Mouse (Mus musculus): ENCODE measurements around the gene Fgb. TPM values are rescaled to one million over a fixed set of nuclear protein-coding genes. Genes with fewer than 3 reads are reported as not detected.

The Fgb gene
- not detected in 2 replicates for polyA plus RNA-seq (2012; ENCODE audit: insufficient read depth, insufficient read length, low replicate concordance, missing spikeins)

- H3K4me1 ChIP-seq (ENCODE audit: control insufficient read depth, insufficient read depth, low read length): no peaks in the 10 kb centered on the region
- no peak within 1 kb of the TSS for H3K27ac ChIP-seq (ENCODE audit: insufficient read depth, low read depth, low read length)
- H3K4me3 ChIP-seq (ENCODE audit: insufficient read depth, low read depth, low read length): no peak within 1 kb of the TSS
- 93% methylated on average over 8 of the region's 8 CpGs for WGBS
- TF ChIP-seq CTCF (IDR thresholded peaks at IDR 0.05; ENCODE audit: insufficient read depth, low read depth, low read length): no peak
- TF ChIP-seq POLR2A (IDR thresholded peaks at IDR 0.05; ENCODE audit: insufficient read depth, low read depth, low read length): no peak
These were observed at the start of gene Fgb for GRCm38 (mm10) chr3:83049680-83050079. Fgb (minus strand) TSS chr3:83049863.

GRCm38 (mm10) chr3:83099139-83099538 lies 49.5 kb upstream of the Fgb start:
- peaks cover 11% of the 10 kb centered on the region for H3K4me1 ChIP-seq (ENCODE audit: control insufficient read depth, insufficient read depth, low read length)
- peak overlapping the region; percentile 33; the same call in 1 of the 2 replicates for H3K4me3 ChIP-seq (ENCODE audit: insufficient read depth, low read depth, low read length)
- WGBS: 92% methylated on average over 1 of the region's 1 CpGs
- TF ChIP-seq CTCF (IDR thresholded peaks at IDR 0.05; ENCODE audit: insufficient read depth, low read depth, low read length) (no peak), POLR2A (IDR thresholded peaks at IDR 0.05; ENCODE audit: insufficient read depth, low read depth, low read length) (no peak)
- peak overlapping the region; percentile 20; the same call in 1 of the 2 replicates for H3K27ac ChIP-seq (ENCODE audit: insufficient read depth, low read depth, low read length)

- H3K27ac ChIP-seq (ENCODE audit: insufficient read depth, low read depth, low read length): peak overlapping the region; percentile 20; the same call in 1 of the 2 replicates
- peaks cover 11% of the 10 kb centered on the region for H3K4me1 ChIP-seq (ENCODE audit: control insufficient read depth, insufficient read depth, low read length)
- TF ChIP-seq POLR2A (IDR thresholded peaks at IDR 0.05; ENCODE audit: insufficient read depth, low read depth, low read length) (no peak), CTCF (IDR thresholded peaks at IDR 0.05; ENCODE audit: insufficient read depth, low read depth, low read length) (no peak)
- peak overlapping the region; percentile 33 for H3K4me3 ChIP-seq (ENCODE audit: insufficient read depth, low read depth, low read length)
- WGBS: 3% methylated on average over 14 of the region's 14 CpGs
These were observed 48.9 kb upstream of the Fgb start for GRCm38 (mm10) chr3:83098546-83099034.

- peaks cover 11% of the 10 kb centered on the region for H3K4me1 ChIP-seq (ENCODE audit: control insufficient read depth, insufficient read depth, low read length)
- no peak overlapping the region for H3K27ac ChIP-seq (ENCODE audit: insufficient read depth, low read depth, low read length)
- TF ChIP-seq POLR2A (IDR thresholded peaks at IDR 0.05; ENCODE audit: insufficient read depth, low read depth, low read length) (no peak), CTCF (IDR thresholded peaks at IDR 0.05; ENCODE audit: insufficient read depth, low read depth, low read length) (no peak)
- no peak overlapping the region for H3K4me3 ChIP-seq (ENCODE audit: insufficient read depth, low read depth, low read length)
- WGBS: 71% methylated on average over 6 of the region's 6 CpGs
These were observed 47.9 kb upstream of the Fgb start for GRCm38 (mm10) chr3:83097586-83097985.

GRCm38 (mm10) chr3:83080567-83081055 lies 30.9 kb upstream of the Fgb start:
- H3K4me3 ChIP-seq (ENCODE audit: insufficient read depth, low read depth, low read length): peak overlapping the region; percentile 20; the same call in 1 of the 2 replicates
- 0 out of 2 replicates have a peak overlapping the region, but pooled peaks have one; percentile 21 for H3K27ac ChIP-seq (ENCODE audit: insufficient read depth, low read depth, low read length)
- peaks cover 3% of the 10 kb centered on the region; the same call in 1 of the 2 replicates for H3K4me1 ChIP-seq (ENCODE audit: control insufficient read depth, insufficient read depth, low read length)
- TF ChIP-seq POLR2A (IDR thresholded peaks at IDR 0.05; ENCODE audit: insufficient read depth, low read depth, low read length): no peak
- no peak for TF ChIP-seq CTCF (IDR thresholded peaks at IDR 0.05; ENCODE audit: insufficient read depth, low read depth, low read length)
- 7% methylated on average over 11 of the region's 11 CpGs for WGBS

- Histone ChIP-seq H3K27ac (ENCODE audit: insufficient read depth, low read depth, low read length) (no peak overlapping the region), H3K4me1 (ENCODE audit: control insufficient read depth, insufficient read depth, low read length) (peaks cover 3% of the 10 kb centered on the region; the same call in 1 of the 2 replicates)
- no peak for TF ChIP-seq CTCF (IDR thresholded peaks at IDR 0.05; ENCODE audit: insufficient read depth, low read depth, low read length)
- no peak for TF ChIP-seq POLR2A (IDR thresholded peaks at IDR 0.05; ENCODE audit: insufficient read depth, low read depth, low read length)
These were observed 26.9 kb upstream of the Fgb start for GRCm38 (mm10) chr3:83076563-83076962.

GRCm38 (mm10) chr3:83070231-83070630 lies 20.6 kb upstream of the Fgb start:
- WGBS: 75% methylated on average over 4 of the region's 4 CpGs
- no peak overlapping the region for H3K27ac ChIP-seq (ENCODE audit: insufficient read depth, low read depth, low read length)
- H3K4me3 ChIP-seq (ENCODE audit: insufficient read depth, low read depth, low read length): no peak overlapping the region
- H3K4me1 ChIP-seq (ENCODE audit: control insufficient read depth, insufficient read depth, low read length): no peaks in the 10 kb centered on the region
- TF ChIP-seq POLR2A (IDR thresholded peaks at IDR 0.05; ENCODE audit: insufficient read depth, low read depth, low read length) (no peak), CTCF (IDR thresholded peaks at IDR 0.05; ENCODE audit: insufficient read depth, low read depth, low read length) (no peak)

More at GRCm38 (mm10) chr3:83076563-83076962, 26.9 kb upstream of the Fgb start:
- WGBS: 19% methylated on average over 3 of the region's 3 CpGs
- H3K4me3 ChIP-seq (ENCODE audit: insufficient read depth, low read depth, low read length): no peak overlapping the region

GRCm38 (mm10) chr3:83068869-83069268 lies 19.2 kb upstream of the Fgb start:
- Histone ChIP-seq H3K4me1 (ENCODE audit: control insufficient read depth, insufficient read depth, low read length) (no peaks in the 10 kb centered on the region; the same call in 1 of the 2 replicates), H3K4me3 (ENCODE audit: insufficient read depth, low read depth, low read length) (no peak overlapping the region), H3K27ac (ENCODE audit: insufficient read depth, low read depth, low read length) (no peak overlapping the region)
- 94% methylated on average over 13 of the region's 13 CpGs for WGBS
- no peak for TF ChIP-seq POLR2A (IDR thresholded peaks at IDR 0.05; ENCODE audit: insufficient read depth, low read depth, low read length)
- no peak for TF ChIP-seq CTCF (IDR thresholded peaks at IDR 0.05; ENCODE audit: insufficient read depth, low read depth, low read length)

GRCm38 (mm10) chr3:83067920-83068319 lies 18.3 kb upstream of the Fgb start:
- Histone ChIP-seq H3K4me3 (ENCODE audit: insufficient read depth, low read depth, low read length) (no peak overlapping the region), H3K27ac (ENCODE audit: insufficient read depth, low read depth, low read length) (no peak overlapping the region), H3K4me1 (ENCODE audit: control insufficient read depth, insufficient read depth, low read length) (no peaks in the 10 kb centered on the region; the same call in 1 of the 2 replicates)
- TF ChIP-seq POLR2A (IDR thresholded peaks at IDR 0.05; ENCODE audit: insufficient read depth, low read depth, low read length) (no peak), CTCF (IDR thresholded peaks at IDR 0.05; ENCODE audit: insufficient read depth, low read depth, low read length) (no peak)
- WGBS: 95% methylated on average over 9 of the region's 9 CpGs

Data from olfactory bulb, adult 2 months (tissue).